Mouse (Mus musculus) hindbrain, embryonic 11.5 days (tissue): ENCODE data around the gene Neu1. TPM values are rescaled to one million over a fixed set of nuclear protein-coding genes. Genes with fewer than 3 reads are reported as not detected.

Source experiments
- ATAC-seq: fragments of 200-750 bp; cut with Nextera tagmentation; 2 replicates; pipeline ENCODE4 v1.8.0; 2017; ENCODE audit warnings: mild to moderate bottlenecking, moderate TSS enrichment, moderate library complexity; ENCODE audit not compliant: low FRiP score
- DNase-seq: peaks from one replicate; pipeline ENCODE4 v3.0.0-alpha.2; 2015; ENCODE audit warnings: low spot score
- H3K27ac ChIP-seq: fragments of 300-500 bp; sonication (generic); 2 replicates; pipeline ENCODE4 v1.5.1; 2014; ENCODE audit warnings: mild to moderate bottlenecking, low read depth, low read length
- H3K27me3 ChIP-seq: fragments of 300-500 bp; sonication (generic); 2 replicates; pipeline ENCODE4 v1.6.1; 2014; ENCODE audit warnings: mild to moderate bottlenecking, low read length, moderate library complexity, mixed read lengths; ENCODE audit not compliant: control insufficient read depth, insufficient read depth
- H3K36me3 ChIP-seq: fragments of 300-500 bp; sonication (generic); 2 replicates; pipeline ENCODE4 v1.6.1; 2014; ENCODE audit warnings: mild to moderate bottlenecking, low read length, moderate library complexity, mixed read lengths; ENCODE audit not compliant: control insufficient read depth, insufficient read depth
- H3K4me1 ChIP-seq: fragments of 300-500 bp; sonication (generic); replicated peaks from 2 replicates; pipeline ENCODE4 v1.6.1; 2014; ENCODE audit warnings: low read length, mixed read lengths; ENCODE audit not compliant: control insufficient read depth, insufficient read depth
- H3K4me2 ChIP-seq: fragments of 300-500 bp; sonication (generic); replicated peaks from 2 replicates; pipeline ENCODE4 v1.6.1; 2014; ENCODE audit warnings: mild to moderate bottlenecking, low read depth, low read length
- H3K4me3 ChIP-seq: fragments of 300-500 bp; sonication (generic); 2 replicates; pipeline ENCODE4 v1.5.1; 2014; ENCODE audit warnings: low read depth, low read length
- H3K9ac ChIP-seq: fragments of 300-500 bp; sonication (generic); 2 replicates; pipeline ENCODE4 v1.6.1; 2014; ENCODE audit warnings: low read depth, low read length
- H3K9me3 ChIP-seq: fragments of 300-500 bp; sonication (generic); 2 replicates; pipeline ENCODE4 v1.6.1; 2016; ENCODE audit warnings: low read length; ENCODE audit not compliant: control insufficient read depth
- WGBS: fragments of 180-500 bp; shearing (Covaris S2); extraction: QIAGEN DNeasy Blood & Tissue Kit; methylation state at CpG from one replicate; pipeline ENCODE4 v1.1.7; 2014; 5-methylcytosine and 5-hydroxymethylcytosine counted together
- polyA plus RNA-seq: library from polyadenylated mRNA; unstranded; fragments of >200 nt; fragmentation: Nextera tagmentation; extraction: Ambion mirVana; gene quantifications from 2 replicates; pipeline ENCODE4 v1.2.1, GENCODE M21; 2014

Gene Neu1
- polyA plus RNA-seq = 12.9 and 14.5 TPM in 2 replicates

DNA sequence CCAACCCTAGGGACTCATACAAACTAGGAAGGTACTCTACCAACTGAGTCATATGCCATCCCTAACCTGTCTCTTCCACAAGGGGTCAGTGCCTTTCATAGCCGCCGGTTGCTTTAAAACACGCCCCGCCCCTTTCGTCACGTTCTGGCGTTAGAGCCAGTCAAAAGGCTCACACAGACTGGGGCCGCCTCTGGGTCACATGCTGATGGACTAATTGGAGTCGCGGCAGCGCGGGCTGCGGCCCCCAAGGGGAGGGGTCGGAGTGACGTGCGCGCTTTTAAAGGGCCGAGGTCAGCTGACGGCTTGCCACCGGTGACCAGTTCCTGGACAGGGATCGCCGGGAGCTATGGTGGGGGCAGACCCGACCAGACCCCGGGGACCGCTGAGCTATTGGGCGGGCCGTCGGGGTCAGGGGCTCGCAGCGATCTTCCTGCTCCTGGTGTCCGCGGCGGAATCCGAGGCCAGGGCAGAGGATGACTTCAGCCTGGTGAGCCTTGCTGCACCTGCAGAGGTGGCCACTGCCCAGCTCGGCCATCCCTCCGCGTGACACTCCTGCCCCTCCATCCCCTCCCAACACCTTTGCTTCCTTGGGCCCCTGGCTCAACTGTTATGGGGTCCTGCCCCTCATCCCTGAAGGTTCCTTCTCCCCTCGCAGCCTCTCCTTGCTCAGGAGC lies at the start of gene Neu1:
Gene Neu1 (plus strand): TSS at position 193 of the 674 bp plus-strand sequence.
- WGBS = 1% methylated on average over 37 of the region's 38 CpGs

GRCm38 (mm10) chr17:34881683-34882310 lies 49.3 kb upstream of the Neu1 start, which contains the start of gene Gm20547:
Gene Gm20547 (minus strand): TSS chr17:34882042.
- Histone ChIP-seq H3K9me3 (no peaks in the 10 kb centered on the region), H3K4me2 (peak within 1 kb of the TSS; percentile 6; the same call in 1 of the 2 replicates), H3K27ac (no peak within 1 kb of the TSS), H3K36me3 (no peaks in the 10 kb centered on the region), H3K4me1 (no peaks in the 10 kb centered on the region), H3K4me3 (no peak within 1 kb of the TSS), H3K9ac (0 out of 2 replicates have a peak within 1 kb of the TSS, but pooled peaks have one; percentile 15), H3K27me3 (0 out of 2 replicates have a peak, but pooled peaks cover 2% of the 10 kb centered on the region)
- DNase-seq = no peak
- ATAC-seq = no peak
- WGBS = 9% methylated on average over 15 of the region's 15 CpGs

More for the DNA sequence above, at the start of gene Neu1:
- peak within 1 kb of the TSS; percentile 69 for H3K4me3 ChIP-seq
- H3K27me3 ChIP-seq = no peaks in the 10 kb centered on the region
- peak; percentile 96 for ATAC-seq
- peak; percentile 98 for DNase-seq
- H3K9me3 ChIP-seq = no peaks in the 10 kb centered on the region
- H3K27ac ChIP-seq = no peak within 1 kb of the TSS
- H3K4me1 ChIP-seq = 0 out of 2 replicates have a peak, but pooled peaks cover 3% of the 10 kb centered on the region
- peak within 1 kb of the TSS; percentile 93 for H3K4me2 ChIP-seq
- no peaks in the 10 kb centered on the region for H3K36me3 ChIP-seq
- peak within 1 kb of the TSS; percentile 75 for H3K9ac ChIP-seq

DNA sequence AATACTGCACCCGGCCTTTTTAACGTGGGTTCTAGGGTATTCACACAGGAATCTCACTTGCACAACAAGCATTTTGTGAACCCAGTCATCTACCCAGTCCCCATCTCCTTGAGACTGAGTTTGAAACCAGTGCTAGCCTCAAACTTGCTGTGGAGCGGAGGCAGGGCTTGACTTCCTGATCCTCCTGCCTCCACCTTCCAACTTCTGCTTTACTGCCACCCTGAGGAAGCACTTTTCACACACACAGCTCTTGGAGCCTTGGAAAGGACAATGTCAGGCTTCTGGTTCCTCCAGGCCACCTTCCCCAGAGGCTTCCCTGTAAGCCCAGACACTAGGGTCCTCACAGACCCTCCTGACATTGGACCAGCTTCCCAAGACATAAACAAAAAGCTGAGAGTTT lies 47.7 kb upstream of the Neu1 start:
- no peaks in the 10 kb centered on the region for H3K9me3 ChIP-seq

DNA sequence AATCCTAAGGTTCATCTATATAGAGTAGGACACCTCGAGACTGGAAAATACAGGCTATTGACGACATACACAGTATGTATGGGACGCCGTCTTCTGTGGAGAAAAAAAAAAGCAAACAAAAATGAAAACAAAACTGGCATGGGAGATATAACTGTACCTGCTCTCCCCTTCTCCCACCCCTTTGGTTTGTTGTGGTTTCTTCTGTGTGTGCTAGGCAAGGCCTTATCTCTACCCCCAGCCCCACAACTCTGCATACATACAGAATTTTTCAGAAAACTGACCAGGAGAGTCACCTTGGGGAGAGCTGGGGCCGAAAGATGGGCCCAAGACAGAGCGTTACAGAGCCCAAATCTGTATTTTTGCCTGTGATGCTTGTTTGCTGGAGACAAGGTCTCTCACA lies 46.3 kb upstream of the Neu1 start:
- no peak for DNase-seq
- Histone ChIP-seq H3K4me2 (no peak overlapping the region), H3K36me3 (no peaks in the 10 kb centered on the region), H3K9ac (no peak overlapping the region), H3K27me3 (0 out of 2 replicates have a peak, but pooled peaks cover 2% of the 10 kb centered on the region), H3K9me3 (no peaks in the 10 kb centered on the region), H3K27ac (no peak overlapping the region), H3K4me1 (no peaks in the 10 kb centered on the region), H3K4me3 (no peak overlapping the region)
- 88% methylated on average over 6 of the region's 6 CpGs for WGBS
- ATAC-seq = no peak

More for the DNA sequence above, 47.7 kb upstream of the Neu1 start:
- no peak overlapping the region for H3K27ac ChIP-seq
- no peak overlapping the region for H3K4me3 ChIP-seq
- DNase-seq (no peak), ATAC-seq (no peak)
- no peak overlapping the region for H3K9ac ChIP-seq
- no peak overlapping the region for H3K4me2 ChIP-seq
- H3K4me1 ChIP-seq = no peaks in the 10 kb centered on the region
- H3K36me3 ChIP-seq = no peaks in the 10 kb centered on the region
- H3K27me3 ChIP-seq = 0 out of 2 replicates have a peak, but pooled peaks cover 2% of the 10 kb centered on the region
- 69% methylated on average over 3 of the region's 3 CpGs for WGBS

GRCm38 (mm10) chr17:34885615-34886014 lies 45.4 kb upstream of the Neu1 start:
- H3K27me3 ChIP-seq = 0 out of 2 replicates have a peak, but pooled peaks cover 2% of the 10 kb centered on the region
- no peak for ATAC-seq
- no peak overlapping the region for H3K9ac ChIP-seq
- no peak for DNase-seq
- H3K9me3 ChIP-seq = no peaks in the 10 kb centered on the region
- H3K27ac ChIP-seq = no peak overlapping the region
- WGBS = 79% methylated on average over 3 of the region's 3 CpGs
- no peaks in the 10 kb centered on the region for H3K36me3 ChIP-seq
- H3K4me2 ChIP-seq = no peak overlapping the region
- H3K4me1 ChIP-seq = no peaks in the 10 kb centered on the region
- no peak overlapping the region for H3K4me3 ChIP-seq

- WGBS = 88% methylated on average over 5 of the region's 5 CpGs
- no peaks in the 10 kb centered on the region for H3K27me3 ChIP-seq
- no peaks in the 10 kb centered on the region for H3K9me3 ChIP-seq
- H3K9ac ChIP-seq = no peak overlapping the region
- no peaks in the 10 kb centered on the region for H3K4me1 ChIP-seq
- no peak for DNase-seq
- ATAC-seq = no peak
- H3K27ac ChIP-seq = no peak overlapping the region
- no peak overlapping the region for H3K4me2 ChIP-seq
- no peak overlapping the region for H3K4me3 ChIP-seq
- no peaks in the 10 kb centered on the region for H3K36me3 ChIP-seq
These were observed 43.1 kb upstream of the Neu1 start for GRCm38 (mm10) chr17:34887942-34888341.

DNA sequence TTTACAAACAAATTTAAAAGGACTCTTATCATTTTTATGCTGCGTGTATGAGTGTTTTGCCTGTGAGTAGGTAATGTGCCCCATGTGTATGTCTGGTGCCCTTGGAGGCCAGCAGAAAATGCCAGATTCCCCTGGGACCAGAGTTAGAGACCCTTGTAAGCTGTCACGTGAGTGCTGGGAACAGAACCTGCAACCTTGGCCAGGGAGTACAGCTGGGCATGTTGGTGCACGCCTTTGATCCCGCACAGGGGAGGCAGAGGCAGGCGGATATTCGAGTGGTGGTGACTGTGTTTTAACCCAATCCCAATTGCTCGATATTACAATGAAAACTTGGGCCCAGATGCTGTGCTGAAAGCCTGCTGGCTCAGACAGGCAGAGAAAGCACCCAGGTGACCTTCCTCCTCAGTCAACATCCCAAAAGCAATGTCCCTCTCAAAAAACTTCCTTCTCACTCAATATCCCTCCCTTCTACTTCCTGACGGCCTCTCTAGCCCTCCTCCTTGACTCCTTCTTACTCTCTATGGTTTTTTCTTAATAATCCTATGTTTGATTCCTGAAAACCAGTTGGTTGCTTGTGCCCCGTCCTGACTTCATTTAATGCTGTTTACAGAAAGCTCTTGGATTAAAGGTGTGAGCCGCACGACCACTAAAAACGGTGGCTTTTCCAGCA lies 40.8 kb upstream of the Neu1 start:
- 88% methylated on average over 12 of the region's 12 CpGs for WGBS
- Histone ChIP-seq H3K4me1 (no peaks in the 10 kb centered on the region; the same call in 1 of the 2 replicates), H3K9me3 (no peaks in the 10 kb centered on the region), H3K4me3 (no peak overlapping the region), H3K4me2 (no peak overlapping the region), H3K36me3 (no peaks in the 10 kb centered on the region), H3K27ac (no peak overlapping the region), H3K9ac (no peak overlapping the region), H3K27me3 (no peaks in the 10 kb centered on the region)
- DNase-seq (no peak), ATAC-seq (no peak)

GRCm38 (mm10) chr17:34891377-34891776 lies 39.7 kb upstream of the Neu1 start:
- H3K36me3 ChIP-seq = peaks cover 5% of the 10 kb centered on the region
- H3K4me1 ChIP-seq = peaks cover 7% of the 10 kb centered on the region
- no peak overlapping the region for H3K9ac ChIP-seq
- no peak for DNase-seq
- H3K4me3 ChIP-seq = no peak overlapping the region
- H3K4me2 ChIP-seq = no peak overlapping the region
- H3K27me3 ChIP-seq = no peaks in the 10 kb centered on the region
- 100% methylated on average over 2 of the region's 2 CpGs for WGBS
- ATAC-seq = no peak
- H3K27ac ChIP-seq = no peak overlapping the region
- H3K9me3 ChIP-seq = no peaks in the 10 kb centered on the region
